Mouse (Mus musculus): ENCODE measurements around the gene Rbp7.

Gene Rbp7

DNA sequence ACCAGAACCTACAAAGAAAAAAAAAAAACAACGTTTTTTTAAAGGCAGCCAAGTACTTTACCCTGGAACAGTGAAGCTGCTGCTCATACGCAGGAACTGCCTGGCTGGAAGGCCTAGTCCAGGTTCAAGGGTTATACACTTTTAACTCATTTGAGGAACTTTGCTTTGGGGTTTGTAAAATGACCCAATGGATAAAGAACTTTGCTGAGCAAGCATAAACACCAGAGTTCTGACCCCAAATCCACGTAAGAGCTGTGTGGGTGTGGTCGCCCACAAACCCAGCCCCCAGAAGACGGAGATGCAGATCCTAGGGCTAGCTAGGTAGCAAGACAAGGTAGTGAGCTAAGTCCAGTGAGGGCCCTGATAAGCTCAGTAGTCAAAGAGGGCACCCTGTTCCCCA, 47.3 kb downstream of the Rbp7 start:
- DNase-seq (ENCODE audit: low read depth, low spot score): no peak

- no peak for DNase-seq (ENCODE audit: low read depth, low spot score)
Measured at GRCm38 (mm10) chr4:149405713-149406443, 48.9 kb downstream of the Rbp7 start.

DNA sequence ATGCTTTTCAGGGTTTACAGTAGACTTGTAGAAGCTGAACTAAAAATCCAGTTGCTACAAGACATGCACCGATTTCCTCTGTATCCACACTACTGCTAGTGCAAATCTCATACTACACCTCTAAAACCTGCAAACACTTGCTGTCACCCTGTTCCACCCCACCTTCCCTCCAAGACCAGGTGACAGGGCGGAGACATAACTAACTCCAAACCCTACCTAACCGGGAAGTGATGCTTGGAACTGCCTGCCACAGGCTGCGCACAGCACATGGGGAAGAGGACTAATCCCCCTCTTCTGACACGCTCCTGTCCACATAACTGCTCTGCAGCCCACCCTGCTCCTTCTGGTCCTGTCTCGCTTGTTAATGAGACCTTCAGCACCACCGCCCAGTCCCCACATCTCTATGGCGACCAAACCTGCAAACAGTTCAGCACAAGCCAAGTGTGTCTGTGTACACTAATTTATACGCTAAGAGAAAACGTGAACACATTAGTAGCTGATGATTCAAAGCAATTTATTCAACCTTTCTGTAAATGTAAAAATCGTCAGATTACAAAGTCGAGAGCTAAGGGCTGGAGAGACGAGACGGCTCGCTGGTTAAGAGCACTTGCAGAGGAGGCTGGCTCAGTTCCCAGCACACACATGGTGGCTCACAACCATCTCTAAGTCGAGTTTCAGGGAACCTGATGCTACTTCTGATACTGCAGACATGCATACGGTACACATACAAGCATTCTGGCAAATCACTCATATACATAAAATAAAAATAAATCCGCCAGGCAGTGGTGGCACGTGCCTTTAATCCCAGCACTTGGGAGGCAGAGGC, 49.9 kb downstream of the Rbp7 start:
- DNase-seq (ENCODE audit: low read depth, low spot score): no peak

DNA sequence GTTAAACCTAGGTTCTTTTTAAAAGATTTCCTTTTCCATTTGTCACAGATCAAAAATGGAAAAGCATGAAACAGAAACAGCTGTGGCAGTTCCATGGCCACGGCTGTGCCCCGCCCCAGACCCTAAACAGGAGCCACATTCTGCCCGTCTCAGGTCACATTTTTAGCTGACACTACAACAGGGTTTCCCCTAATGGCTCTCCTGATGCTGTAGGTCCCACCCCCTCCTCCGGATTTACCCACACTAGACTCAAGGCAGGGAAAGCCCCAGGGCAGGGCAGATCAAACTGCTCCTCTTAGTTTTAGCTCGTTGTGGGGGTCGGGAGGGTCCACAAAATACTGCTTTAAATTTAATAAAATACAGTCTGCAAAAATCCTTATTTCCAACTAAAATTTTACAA, 51.7 kb downstream of the Rbp7 start:
- DNase-seq (ENCODE audit: low read depth, low spot score): no peak

- DNase-seq (ENCODE audit: low read depth, low spot score): no peak
Measured at GRCm38 (mm10) chr4:149401591-149401982, 53.2 kb downstream of the Rbp7 start.

DNA sequence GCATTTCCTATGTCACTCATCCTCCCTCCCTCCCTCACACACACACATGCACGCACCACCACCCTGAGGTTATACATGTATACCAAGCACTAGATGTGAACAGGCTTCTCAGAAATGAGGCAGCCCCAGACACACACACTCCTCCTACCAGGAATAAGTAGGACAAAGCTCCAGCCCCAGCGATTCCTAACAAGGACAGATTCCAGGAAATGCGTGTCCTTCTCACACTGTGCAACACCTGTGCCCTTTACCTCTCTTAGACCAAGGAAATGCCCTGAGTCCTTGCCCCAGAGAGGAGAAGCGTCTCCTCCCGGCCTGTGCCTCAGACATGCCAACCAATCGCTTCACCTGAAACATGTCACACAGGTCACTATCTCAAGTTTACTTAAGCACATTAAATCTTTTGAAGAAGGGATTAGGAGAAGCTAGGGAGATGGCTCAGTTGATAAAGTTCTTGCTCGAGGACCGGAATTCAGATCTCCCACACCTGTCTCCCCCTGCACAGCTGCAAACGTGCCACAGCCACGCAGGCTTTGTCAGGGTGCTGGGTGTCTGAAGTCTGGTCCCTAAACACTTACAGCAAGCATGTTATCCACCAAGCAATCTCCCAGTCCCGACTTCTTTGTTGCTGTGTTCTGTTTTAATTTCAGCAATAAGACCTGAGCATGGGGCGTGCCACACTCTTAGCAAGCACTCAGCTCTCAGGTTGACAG, 53.7 kb downstream of the Rbp7 start:
- no peak for DNase-seq (ENCODE audit: low read depth, low spot score)

All from WW6 (cell line).